Mouse (Mus musculus) left cerebral cortex, postnatal 10 days (tissue): ENCODE measurements around the gene 4933416C03Rik. TPM values are rescaled to one million over a fixed set of nuclear protein-coding genes. Genes with fewer than 3 reads are reported as not detected.

Experiments
- DNase-seq, 2 experiments: peaks; one replicate each; pipeline ENCODE4 v3.0.0; 2021 to 2022; ENCODE audit warnings: low spot score in 2 of 2, mixed read lengths in 1 of 2; ENCODE audit errors: extremely low spot score in 1 of 2
- intact Hi-C: fragments of 180-260 bp; cut with DNase I; formaldehyde crosslinking; loops from one replicate; pipeline ENCODE4 v1.15.1; 2025
- total RNA-seq, 2 experiments: library from RNA; stranded (reverse); gene quantifications; 2 replicates each; pipeline ENCODE4 v1.2.3; 2021

Gene 4933416C03Rik
- not detected for total RNA-seq

DNA sequence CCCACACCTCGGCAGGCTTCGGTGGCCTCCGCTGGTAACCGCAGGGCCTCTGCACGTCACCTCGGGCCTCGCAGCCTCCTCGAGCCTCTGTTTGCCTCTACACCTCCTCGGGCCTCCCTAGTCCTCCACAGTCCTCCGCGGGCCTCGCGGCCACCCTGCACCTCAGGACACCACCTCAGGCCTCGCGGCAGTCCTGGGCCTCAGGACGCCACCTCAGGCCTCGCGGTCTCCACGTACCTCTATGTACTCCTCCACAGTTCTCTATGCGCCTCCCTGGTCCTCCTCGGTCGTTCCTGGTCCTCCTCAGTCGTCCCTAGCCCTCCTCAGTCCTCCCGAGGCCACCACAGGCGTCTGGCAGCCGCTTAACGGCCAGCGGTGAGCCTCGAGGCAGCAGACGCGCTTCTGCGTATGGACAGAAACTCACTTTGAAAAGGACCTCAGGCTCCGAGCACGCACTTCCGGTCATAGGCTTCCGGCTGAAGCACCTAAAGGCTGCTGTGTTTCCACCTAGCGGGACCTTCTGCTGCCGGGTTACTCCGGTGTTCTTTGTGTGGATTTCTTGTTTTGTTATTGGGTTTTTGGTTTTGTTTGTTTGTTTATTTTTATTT is at the start of gene 4933416C03Rik:
4933416C03Rik (minus strand) TSS at position 51 of the 608 bp plus-strand sequence.
- no peak for DNase-seq
- intact Hi-C loops = no loop called here

DNA sequence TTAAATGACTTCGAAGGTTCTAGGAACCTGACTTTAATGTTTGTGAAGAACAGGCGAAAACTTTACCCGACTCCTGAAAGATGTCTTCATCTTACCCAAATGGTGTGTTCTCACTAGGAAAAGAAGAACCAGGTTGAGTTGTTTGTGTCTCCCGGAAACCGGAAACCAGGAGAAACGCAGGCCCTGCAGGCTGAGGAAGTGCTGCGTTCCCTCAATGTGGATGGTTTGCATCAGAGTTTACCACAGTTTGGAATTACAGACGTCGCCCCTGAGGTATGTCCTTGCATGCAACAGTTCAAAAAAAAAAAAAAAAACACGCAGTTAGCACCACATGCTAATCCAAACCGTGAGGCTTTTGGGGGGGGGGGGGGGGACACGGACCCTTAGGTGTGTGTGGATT is 48.6 kb upstream of the 4933416C03Rik start:
- no peak for DNase-seq
- intact Hi-C loops = no loop called here

DNA sequence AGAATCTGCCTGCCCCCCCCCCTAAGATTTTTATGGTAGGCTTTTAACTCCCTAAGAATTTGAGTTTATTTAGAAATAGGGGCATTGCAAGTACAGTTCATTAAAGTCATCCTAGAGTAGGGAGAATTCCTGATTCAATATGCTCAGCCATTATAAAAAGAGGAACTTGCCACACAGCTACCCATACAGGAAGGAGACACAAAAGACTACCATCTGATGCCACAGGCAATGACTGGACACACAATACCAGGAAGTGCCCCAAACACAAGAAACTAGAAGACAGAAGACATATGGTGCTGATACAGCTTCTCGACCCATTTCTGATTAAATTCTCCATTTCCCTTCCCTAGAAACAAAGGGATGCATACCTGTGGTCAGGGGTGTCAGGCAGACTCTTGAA is 43.0 kb upstream of the 4933416C03Rik start:
- intact Hi-C loops = no loop called here
- no peak for DNase-seq

DNA sequence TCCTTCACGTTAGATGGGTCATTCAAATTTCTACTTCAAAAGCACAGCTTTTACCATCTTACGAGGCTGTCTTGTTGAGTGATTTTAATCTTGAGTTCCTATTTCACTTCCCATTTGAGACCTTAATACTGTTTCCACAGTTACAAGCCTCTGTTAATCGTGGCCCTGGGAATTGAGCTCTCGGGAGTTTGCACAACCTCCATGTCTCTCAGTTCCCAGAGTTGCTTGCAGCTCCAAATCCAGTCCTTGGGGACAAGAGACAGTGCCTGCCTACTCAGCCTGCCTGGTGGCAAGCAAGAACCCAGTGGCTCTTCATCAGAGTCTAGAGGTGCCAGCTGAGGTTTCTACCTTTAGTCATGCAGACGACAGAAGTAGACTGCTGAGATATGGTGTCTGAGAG is 41.0 kb upstream of the 4933416C03Rik start:
- no peak for DNase-seq
- intact Hi-C loops = no loop called here

DNA sequence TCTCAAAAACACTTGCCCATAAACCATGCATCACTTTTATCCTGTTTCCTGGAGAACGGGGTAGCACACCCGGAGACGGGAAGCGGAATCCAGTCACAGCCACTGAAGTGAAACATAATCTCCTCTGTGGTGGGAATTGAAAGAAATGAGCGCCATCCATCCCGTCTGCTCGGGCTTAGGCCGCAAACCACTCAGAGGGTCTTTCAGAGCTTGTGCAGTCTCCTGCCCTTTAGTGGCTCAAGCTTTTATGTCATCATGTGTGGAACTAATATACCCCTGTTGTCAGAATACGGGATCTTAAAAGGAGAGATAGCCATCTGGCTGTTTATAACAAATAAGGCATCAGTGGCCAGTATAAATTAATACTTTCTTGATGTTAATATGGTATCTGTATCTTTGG is 32.4 kb upstream of the 4933416C03Rik start:
- no peak for DNase-seq
- intact Hi-C loops = no loop called here

DNA sequence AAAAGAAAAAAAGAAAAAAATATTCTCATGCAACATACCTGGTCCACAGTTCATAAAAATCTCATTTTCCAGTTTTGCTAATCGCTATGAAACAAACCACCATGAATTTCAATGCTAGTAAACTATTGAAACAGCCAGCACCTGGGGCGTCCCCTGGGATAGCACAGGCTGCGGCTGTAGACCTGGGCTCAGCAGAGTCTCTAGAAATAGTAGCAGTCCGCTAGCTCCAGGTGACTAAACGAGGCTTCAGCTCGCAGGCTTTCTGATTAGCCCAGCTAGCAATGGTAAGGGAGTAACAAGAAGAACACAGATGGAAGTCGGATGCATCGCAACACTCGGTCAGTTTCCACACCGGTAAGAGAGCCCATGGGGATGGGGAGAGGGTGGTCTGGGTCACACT is 30.0 kb upstream of the 4933416C03Rik start:
- no peak for DNase-seq
- intact Hi-C loops = no loop called here

DNA sequence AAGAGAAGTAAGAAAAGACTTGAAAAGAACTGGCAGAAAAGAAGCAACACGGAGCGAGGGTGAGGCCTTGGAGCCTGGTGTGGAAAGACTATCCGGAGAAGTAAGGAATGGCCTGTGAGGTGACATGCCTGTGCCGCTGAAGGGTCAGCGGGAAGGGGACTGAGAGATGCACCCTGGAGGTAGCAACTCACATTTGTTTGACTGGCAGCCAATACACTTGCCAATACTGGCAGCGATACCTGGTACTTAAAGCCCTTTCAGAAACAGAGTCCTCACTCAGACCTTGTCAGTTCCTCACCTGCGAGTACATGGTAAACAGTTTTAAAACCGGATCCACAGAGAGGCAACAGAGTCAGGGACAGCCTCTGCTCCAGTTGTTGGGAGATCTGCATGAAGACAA is 26.5 kb upstream of the 4933416C03Rik start:
- no peak for DNase-seq
- intact Hi-C loops = no loop called here

DNA sequence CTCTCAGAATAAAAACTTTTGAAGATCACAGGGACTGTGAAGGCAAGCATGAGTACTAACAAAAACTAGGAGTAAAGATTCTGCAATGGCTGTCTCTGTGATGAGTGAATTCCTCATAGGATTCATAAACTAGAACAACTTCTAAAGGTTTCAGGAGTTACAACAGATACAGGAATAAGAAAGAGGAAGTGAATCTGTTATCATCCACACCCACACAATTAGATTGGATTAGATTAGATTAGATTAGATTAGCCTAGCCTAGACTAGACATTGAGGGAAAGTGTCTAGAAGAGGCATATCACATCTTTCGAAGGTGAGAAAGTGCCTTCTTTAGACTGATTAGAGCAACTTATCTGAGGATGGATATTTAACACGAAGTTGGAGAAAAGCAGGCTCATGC is 21.5 kb upstream of the 4933416C03Rik start:
- intact Hi-C loops = no loop called here
- no peak for DNase-seq

DNA sequence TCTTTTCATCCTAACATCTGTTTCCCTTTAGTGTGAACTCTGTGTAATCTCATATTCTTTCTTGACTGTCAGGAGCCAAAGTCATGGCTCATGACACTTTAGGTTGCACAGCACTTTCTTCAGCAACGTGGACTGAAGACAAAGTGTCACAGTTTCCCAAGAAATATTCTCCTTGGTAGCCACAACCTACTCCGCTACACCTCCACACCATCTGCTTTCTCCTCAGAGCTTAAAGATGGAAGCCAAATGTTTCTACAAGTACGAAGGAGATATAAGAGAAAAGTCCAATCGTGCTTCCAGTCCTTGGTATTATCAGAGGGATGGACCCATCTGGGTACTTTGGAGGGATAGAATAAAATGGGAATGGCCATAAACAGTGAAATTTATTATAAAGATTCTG is 18.5 kb upstream of the 4933416C03Rik start:
- DNase-seq = no peak
- intact Hi-C loops = no loop called here

DNA sequence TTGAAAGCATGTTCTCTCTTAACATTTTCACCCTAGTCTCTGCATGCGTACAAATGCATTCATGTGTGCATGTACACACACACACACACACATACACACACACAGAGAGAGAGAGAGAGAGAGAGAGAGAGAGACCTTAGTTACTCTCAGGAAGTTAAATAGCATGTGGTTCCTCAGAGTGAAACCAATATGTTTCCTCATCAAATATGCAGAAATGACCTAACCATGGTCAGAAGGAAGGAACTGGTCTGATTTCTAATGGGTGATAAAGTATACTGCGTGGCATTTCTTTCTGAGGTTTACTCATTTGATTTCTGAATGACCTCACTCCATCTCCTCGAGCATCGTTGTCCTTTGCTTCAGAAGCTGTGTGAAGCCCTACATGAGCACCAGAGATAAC is 17.5 kb upstream of the 4933416C03Rik start:
- no peak for DNase-seq
- intact Hi-C loops = no loop called here

DNA sequence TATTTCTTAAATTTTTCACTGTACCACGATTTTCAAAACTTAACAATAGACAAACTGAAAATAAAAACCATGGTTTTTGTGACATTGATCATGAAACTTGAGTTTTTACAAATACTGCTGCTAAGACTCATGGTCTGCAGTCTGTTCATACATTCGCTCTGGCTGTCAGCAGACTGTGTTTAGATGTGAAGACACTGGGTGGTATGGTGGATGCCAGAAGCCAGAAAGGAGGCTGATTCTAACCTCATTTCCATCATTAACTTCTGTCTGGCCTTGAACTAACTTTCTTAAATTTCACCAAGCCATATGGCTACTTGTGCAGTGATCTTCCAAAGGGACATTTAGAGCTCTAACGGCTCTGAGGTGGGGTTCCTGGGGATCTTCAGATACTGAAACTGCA is 16.7 kb upstream of the 4933416C03Rik start:
- no peak for DNase-seq
- intact Hi-C loops = no loop called here

DNA sequence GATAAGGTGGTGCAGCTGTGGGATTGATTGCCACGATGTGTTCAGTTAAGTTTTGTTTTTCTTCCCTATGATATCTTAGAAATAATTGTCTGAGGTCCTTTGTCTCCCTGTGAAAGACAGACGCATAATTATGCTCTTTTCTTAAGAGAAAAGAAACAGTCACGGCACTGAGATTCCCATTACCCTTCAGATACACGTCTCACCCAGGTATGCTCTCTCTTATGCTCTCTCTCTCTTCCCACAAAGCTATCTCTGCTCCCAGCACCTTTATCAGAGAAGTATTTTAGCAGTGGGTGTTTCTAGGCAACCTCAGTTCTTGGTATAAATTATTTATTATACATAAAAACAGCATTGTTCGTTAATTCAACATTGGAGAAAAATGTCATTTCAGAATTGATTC is 11.6 kb upstream of the 4933416C03Rik start:
- intact Hi-C loops = no loop called here
- no peak for DNase-seq

DNA sequence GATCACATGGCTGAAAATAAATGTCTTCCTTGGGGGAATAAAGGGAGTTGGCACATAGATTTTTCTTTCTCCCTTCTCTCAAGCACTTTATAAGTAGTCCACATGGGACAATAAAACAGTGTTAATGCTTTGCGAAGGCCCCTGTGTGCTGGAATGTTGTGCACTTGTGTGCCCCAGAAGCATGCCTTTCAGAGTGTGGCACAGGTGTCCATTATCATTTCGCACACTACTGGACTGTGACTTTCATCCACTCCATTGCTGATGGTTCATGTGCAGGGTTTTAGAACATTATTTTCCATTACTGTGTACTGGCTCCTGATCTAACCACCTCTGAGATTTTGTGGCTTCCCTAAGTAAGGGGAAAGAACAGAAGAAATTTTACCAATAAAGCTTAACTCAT is 10.1 kb upstream of the 4933416C03Rik start:
- DNase-seq = no peak
- intact Hi-C loops = no loop called here

DNA sequence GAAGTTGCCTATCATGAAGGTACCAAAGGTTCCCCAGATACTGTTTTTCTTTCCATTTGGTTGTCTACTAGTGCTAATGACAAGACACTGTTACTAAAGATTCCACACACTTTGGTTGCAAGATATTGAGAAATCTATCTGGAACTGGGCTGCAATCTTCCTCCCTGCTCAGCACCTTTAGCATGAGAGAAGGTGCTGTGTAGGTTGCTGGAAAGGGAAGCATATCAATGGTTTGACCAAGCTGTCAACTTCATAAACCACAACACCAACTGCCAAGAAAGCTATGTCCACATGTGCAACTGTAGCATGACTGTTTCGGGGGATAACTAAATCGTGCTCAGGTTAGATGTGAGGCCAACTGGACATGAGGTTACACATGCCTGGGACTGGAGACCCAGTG is 7.7 kb upstream of the 4933416C03Rik start:
- intact Hi-C loops = no loop called here
- DNase-seq = no peak

DNA sequence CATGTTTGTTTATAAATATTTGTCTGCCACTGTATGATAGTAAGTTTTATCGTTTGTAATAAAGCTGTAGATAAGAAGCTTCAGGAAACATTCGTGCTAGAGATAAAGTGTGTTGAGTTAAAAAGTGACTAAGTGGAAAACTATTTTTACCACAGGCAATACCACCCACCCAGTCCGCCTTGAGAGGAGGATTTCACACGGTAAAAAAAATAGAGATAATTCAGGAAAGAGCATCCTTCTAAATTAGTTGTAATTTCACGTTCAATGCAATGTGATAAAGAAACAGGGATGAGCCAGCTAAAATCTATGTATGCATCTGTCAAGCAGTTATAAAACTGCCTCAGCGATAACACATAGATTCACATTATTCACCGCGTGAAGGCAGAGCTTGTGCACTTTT is 3.3 kb upstream of the 4933416C03Rik start:
- DNase-seq = peak in 1 of 2 experiments; percentile 36
- intact Hi-C loops = no loop called here

DNA sequence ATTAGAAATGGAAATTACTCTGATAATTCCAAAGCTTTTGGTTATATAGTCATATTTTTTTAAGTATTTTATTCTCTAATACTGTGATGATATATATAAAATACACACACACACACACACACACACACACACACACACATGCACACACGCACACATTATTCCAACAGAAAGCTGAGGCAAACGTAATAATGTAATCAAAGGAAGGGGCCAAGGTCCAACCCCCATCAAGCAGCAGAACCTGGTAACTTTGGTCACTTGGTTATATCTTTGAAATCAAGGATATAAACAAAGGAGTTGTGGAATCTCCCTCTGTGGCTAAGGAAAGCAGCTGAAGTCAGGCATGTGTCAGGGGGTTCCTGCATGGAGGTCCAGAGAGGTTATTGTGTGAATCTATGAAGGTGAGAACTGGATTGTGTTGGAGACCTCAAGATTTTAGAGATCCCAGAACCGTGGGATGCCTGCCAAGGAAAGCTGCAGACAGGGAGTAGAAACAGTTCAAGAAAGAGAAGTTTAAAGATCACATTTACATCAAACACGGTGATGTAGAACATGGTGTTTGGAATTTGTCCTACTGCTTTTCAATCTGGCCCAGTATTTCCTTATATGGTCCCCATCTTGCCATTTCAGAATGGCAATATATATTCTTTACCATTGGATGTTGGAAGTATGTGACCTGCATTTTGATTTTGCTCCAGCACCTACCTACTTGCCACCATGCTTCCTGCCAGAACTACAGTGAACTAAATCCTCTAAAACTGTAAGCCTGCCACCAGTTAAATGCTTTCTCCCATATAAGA is 2.4 kb upstream of the 4933416C03Rik start:
- intact Hi-C loops = no loop called here
- no peak for DNase-seq

DNA sequence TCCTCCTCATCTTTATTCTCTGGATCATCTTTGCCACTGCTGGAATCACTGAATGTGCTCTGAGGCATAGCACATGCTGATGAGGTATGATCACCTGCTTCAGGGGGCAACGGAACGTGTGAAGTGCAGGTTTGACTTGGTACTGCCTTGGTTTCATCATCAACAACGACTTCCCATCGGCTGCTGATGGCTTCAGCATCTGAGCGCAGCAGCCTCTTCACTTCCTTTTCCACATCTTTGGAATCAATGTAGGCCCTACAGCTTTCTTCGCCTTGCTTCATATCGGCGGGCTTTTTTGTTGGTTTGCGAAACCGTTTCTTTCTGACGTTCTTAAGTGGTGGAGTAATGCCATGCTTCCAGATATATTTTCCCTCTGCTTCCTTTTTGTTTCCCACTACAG is 849 bp downstream of the 4933416C03Rik start:
- intact Hi-C loops = no loop called here
- DNase-seq = no peak

DNA sequence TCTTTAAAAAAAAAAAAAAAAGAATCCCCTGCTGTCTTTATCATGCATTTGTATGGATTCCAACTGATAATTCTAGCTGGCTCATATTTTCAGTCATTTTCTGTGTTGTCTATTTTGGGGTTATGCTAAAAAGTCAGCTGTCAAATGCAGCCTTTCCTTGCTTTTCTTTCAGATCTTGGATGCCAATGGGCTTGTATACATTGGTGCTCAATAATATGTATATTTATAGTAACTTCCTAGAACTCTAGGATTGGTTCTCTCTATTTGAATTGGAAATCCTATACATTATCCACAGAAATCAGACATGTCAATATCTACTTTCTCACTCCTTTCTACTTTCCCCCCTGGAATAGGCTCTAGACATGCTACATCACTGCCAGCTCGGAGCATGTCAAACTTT is 5.0 kb downstream of the 4933416C03Rik start:
- DNase-seq = no peak
- intact Hi-C loops = no loop called here

DNA sequence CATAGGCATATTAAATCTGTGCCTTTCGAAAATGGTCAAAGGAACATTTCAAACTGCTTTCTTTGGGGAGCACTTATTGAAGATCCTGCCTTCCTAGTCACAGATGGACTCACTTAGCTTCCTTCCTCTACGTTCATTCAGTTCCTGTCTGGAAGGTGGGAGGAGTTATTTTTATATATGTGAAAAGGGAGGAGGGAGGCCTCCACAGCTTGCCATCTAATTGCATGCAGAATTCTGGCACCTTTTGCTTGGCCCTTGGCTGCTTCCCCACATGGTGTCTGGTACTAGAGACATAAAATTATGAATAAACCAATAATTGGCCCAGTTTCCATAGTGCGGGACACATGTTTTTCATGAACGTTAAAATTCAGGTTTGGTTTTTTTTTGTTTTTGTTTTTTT is 5.5 kb downstream of the 4933416C03Rik start:
- intact Hi-C loops = no loop called here
- DNase-seq = no peak

DNA sequence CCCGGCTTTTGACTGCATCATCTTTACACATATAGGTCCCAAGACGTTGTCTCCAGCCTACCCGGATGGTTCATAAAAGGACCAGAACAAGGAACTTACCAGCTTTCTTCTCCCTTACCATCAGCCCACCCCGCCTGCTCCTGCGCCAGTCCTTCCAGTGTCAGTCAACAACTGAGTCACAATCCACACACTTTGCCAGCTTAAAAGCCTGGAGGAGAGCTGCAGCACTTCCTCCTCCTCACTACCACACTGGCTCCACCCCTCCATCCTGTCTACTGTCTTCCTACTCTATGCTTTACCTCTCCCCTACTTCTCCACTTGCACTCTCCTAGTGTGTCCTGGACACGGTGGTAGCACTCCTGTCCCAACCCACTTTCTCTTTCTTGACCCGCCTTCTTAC is 15.2 kb downstream of the 4933416C03Rik start:
- no peak for DNase-seq
- intact Hi-C loops = no loop called here

DNA sequence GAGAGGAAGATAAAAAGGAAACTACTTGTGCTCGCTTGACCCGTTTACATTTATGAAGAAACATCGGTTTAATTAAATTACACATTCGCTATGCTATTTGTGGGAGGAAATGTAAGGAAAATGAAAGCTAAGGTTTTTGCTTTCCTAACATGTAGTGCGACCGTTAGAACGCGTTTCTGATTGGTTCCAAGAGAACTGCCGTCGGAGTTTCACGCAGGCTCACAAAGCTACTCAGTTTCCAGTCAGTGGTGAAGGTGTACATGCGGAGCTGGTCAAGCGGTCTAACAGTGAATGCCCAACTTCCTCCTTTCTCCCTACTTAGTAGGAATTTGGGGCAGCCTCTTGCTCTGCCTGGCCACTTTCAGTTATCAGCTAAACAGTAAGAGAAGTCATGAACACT is 17.3 kb downstream of the 4933416C03Rik start:
- intact Hi-C loops = no loop called here
- DNase-seq = no peak
